ENCODE assay signal across 23 mouse cellular contexts in genomic region chr6:38801252-38801651, GRCm38 (mm10).
"Had no signal": no experiment of that assay in that cellular context is flagged by ENCODE, and none has a peak within 500 bp of the region (broad histone marks: within the 10 kb centered on the region; RNA-seq: fewer than 3 reads in every experiment).

No protein-coding gene starts in this region.

- H3K9ac ChIP-seq: limb, embryonic 12.5 days; limb, embryonic 15.5 days; liver, embryonic 14.5 days; liver, postnatal 0 days; lung, embryonic 14.5 days; midbrain, embryonic 12.5 days; midbrain, embryonic 15.5 days; neural tube, embryonic 12.5 days; neural tube, embryonic 15.5 days; stomach, embryonic 15.5 days had no signal

- H3K36me3 ChIP-seq: midbrain, embryonic 15.5 days; neural tube, embryonic 15.5 days had no signal

- ATAC-seq: liver, postnatal 0 days; lung, postnatal 0 days had no signal

- H3K4me3 ChIP-seq: layer of hippocampus, adult 2 months; left cerebral cortex, adult 2 months; limb, embryonic 12.5 days; limb, embryonic 15.5 days; midbrain, embryonic 12.5 days; midbrain, embryonic 15.5 days; neural tube, embryonic 12.5 days; neural tube, embryonic 15.5 days; stomach, embryonic 15.5 days had no signal

- H3K4me1 ChIP-seq: limb, embryonic 12.5 days had no signal

- H3K27ac ChIP-seq: kidney, postnatal 0 days; layer of hippocampus, adult 2 months; left cerebral cortex, adult 2 months; limb, embryonic 12.5 days; limb, embryonic 15.5 days; liver, embryonic 14.5 days; macrophage; midbrain, embryonic 12.5 days; neural tube, embryonic 12.5 days; stomach, embryonic 15.5 days had no signal

- H3K4me2 ChIP-seq: limb, embryonic 12.5 days; limb, embryonic 15.5 days; liver, embryonic 11.5 days; lung, embryonic 14.5 days; midbrain, embryonic 12.5 days; midbrain, embryonic 15.5 days; neural tube, embryonic 12.5 days; neural tube, embryonic 15.5 days; stomach, embryonic 15.5 days had no signal

- DNase-seq: kidney, postnatal 25 days; layer of hippocampus, adult 9-11 months; liver, postnatal 0 days; lung, embryonic 14.5 days; right cerebral cortex, adult 18-20 months; right cerebral cortex, postnatal 14 days; spleen, adult 18-20 months; thymus, adult 18-20 months; thymus, postnatal 36 days had no signal

- H3K9me3 ChIP-seq: limb, embryonic 12.5 days; limb, embryonic 15.5 days; midbrain, embryonic 12.5 days; midbrain, embryonic 15.5 days; neural tube, embryonic 12.5 days; neural tube, embryonic 15.5 days; stomach, embryonic 15.5 days had no signal

- H3K27me3 ChIP-seq: limb, embryonic 12.5 days; limb, embryonic 15.5 days; midbrain, embryonic 12.5 days; midbrain, embryonic 15.5 days; neural tube, embryonic 12.5 days; neural tube, embryonic 15.5 days; stomach, embryonic 15.5 days had no signal
